Mouse (Mus musculus): ENCODE measurements around the gene Zfp575.
"Not testable (repeated sequence)": the region's sequence is repeated elsewhere in the genome, so short reads cannot be mapped to it uniquely, and the experiment has no call there.

The Zfp575 gene

GRCm38 (mm10) chr7:24587330-24588105, at the start of gene Zfp575, which contains the start of gene Ethe1:
Gene Zfp575 (minus strand): TSS chr7:24587641.
Gene Ethe1 (plus strand): TSS chr7:24587543.
- in situ Hi-C loops (cut with MboI), result no loop called here

GRCm38 (mm10) chr7:24637046-24637445, 49.6 kb upstream of the Zfp575 start:
- in situ Hi-C loops (cut with MboI), result no loop called here

GRCm38 (mm10) chr7:24636264-24636663, 48.8 kb upstream of the Zfp575 start, which contains the start of gene Lypd3:
Gene Lypd3 (plus strand): TSS chr7:24636550.
- in situ Hi-C loops (cut with MboI), result no loop called here

GRCm38 (mm10) chr7:24630116-24630880, 42.9 kb upstream of the Zfp575 start:
- in situ Hi-C loops (cut with MboI), result no loop called here

- in situ Hi-C loops (cut with MboI), result no loop called here
These were observed 42.2 kb upstream of the Zfp575 start for GRCm38 (mm10) chr7:24629672-24630071.

- in situ Hi-C loops (cut with MboI), result no loop called here
These were observed 41.5 kb upstream of the Zfp575 start for GRCm38 (mm10) chr7:24628685-24629610.

- in situ Hi-C loops (cut with MboI), result no loop called here
These were observed 35.5 kb upstream of the Zfp575 start for GRCm38 (mm10) chr7:24622967-24623366.

- in situ Hi-C loops (cut with MboI), result no loop called here
These were observed 33.8 kb upstream of the Zfp575 start for GRCm38 (mm10) chr7:24621193-24621592.

- in situ Hi-C loops (cut with MboI), result no loop called here
These were observed 32.4 kb upstream of the Zfp575 start for GRCm38 (mm10) chr7:24619671-24620397.

- in situ Hi-C loops (cut with MboI), result not testable (repeated sequence)
These were observed 30.9 kb upstream of the Zfp575 start for GRCm38 (mm10) chr7:24618374-24618773.

GRCm38 (mm10) chr7:24617763-24618162, 30.3 kb upstream of the Zfp575 start:
- in situ Hi-C loops (cut with MboI), result no loop called here

GRCm38 (mm10) chr7:24614816-24615215, 27.4 kb upstream of the Zfp575 start:
- in situ Hi-C loops (cut with MboI), result no loop called here

GRCm38 (mm10) chr7:24612308-24612910, 25.0 kb upstream of the Zfp575 start:
- in situ Hi-C loops (cut with MboI), result no loop called here

GRCm38 (mm10) chr7:24611709-24612108, 24.3 kb upstream of the Zfp575 start:
- in situ Hi-C loops (cut with MboI), result no loop called here

- in situ Hi-C loops (cut with MboI), result no loop called here
These were observed 23.5 kb upstream of the Zfp575 start for GRCm38 (mm10) chr7:24610879-24611494.

GRCm38 (mm10) chr7:24610144-24610878, 22.9 kb upstream of the Zfp575 start, which contains the start of gene Phldb3:
Gene Phldb3 (plus strand): TSS chr7:24610763.
- in situ Hi-C loops (cut with MboI), result no loop called here

GRCm38 (mm10) chr7:24608561-24608960, 21.1 kb upstream of the Zfp575 start:
- in situ Hi-C loops (cut with MboI), result loop anchor here (5.0 kb wide), 1 partner anchor 34 kb away; no protein-coding TSS in a partner anchor

GRCm38 (mm10) chr7:24608017-24608416, 20.6 kb upstream of the Zfp575 start:
- in situ Hi-C loops (cut with MboI), result loop anchor here (5.0 kb wide), 1 partner anchor 34 kb away; no protein-coding TSS in a partner anchor

- in situ Hi-C loops (cut with MboI), result loop anchor here (5.0 kb wide), 1 partner anchor 36 kb away; no protein-coding TSS in a partner anchor
These were observed 18.6 kb upstream of the Zfp575 start for GRCm38 (mm10) chr7:24606046-24606445.

Measured in mature B cell (primary cell).